Mouse (Mus musculus): ENCODE data around the gene Aspa. TPM values are rescaled to one million over a fixed set of nuclear protein-coding genes. Genes with fewer than 3 reads are reported as not detected.

The Aspa gene
- polyA plus RNA-seq, 1 experiment from 2014 or later, result 0.28 TPM

DNA sequence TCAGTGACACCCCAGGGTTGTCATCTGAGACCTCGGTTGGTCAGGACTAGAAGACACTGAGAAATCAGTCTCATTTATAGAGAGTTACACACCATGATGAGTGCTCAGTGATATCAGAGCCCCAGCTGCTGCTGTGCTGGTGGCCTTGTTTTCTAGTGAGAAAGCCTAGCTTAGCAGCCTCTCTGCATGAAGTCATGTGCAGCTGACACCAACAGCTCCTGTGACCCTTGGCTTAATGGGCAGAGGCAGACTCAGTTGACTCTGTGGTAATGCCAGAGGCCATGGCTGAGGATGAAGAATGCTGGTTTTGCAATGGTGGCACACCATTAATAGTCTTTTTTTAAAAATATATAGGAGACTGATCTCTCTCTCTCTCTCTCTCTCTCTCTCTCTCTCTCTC lies 39.8 kb downstream of the Aspa start:
- H3K4me2 ChIP-seq (replicated peaks), result no peak overlapping the region
- 86% methylated on average over 1 of the region's 1 CpGs for WGBS
- H3K4me1 ChIP-seq, result no peaks in the 10 kb centered on the region
- H3K9me3 ChIP-seq, result no peaks in the 10 kb centered on the region
- H3K4me3 ChIP-seq, result no peak overlapping the region
- no peaks in the 10 kb centered on the region for H3K36me3 ChIP-seq
- H3K27me3 ChIP-seq, result no peaks in the 10 kb centered on the region
- H3K27ac ChIP-seq (replicated peaks), result no peak overlapping the region
- no peak overlapping the region for H3K9ac ChIP-seq (replicated peaks)
- ATAC-seq (ENCODE audit: low FRiP score, low read depth), result no peak

DNA sequence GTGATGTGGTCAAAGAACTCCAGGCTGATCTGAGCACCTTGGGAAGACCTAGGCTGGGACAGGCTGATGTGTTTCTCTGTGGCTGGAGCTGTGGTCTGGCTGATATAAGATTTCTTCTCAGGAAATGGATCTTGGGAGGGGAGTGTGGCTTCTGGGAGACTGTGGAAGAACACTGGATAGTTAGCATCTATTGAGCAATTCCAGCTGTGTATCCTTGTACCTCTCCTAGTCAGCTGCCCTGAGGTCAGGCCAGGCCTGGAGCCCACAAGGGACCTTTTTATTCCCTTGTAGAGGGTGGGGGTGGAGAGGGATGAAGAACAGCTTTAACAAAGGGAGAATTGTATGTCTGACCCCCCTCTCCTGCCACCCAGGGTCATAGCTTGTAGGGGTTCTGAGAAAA lies 45.0 kb downstream of the Aspa start:
- no peak for ATAC-seq (ENCODE audit: low FRiP score, low read depth)
- Histone ChIP-seq H3K4me2 (replicated peaks) (no peak overlapping the region), H3K27me3 (no peaks in the 10 kb centered on the region), H3K27ac (replicated peaks) (no peak overlapping the region), H3K4me1 (0 out of 2 replicates have a peak, but pooled peaks cover 4% of the 10 kb centered on the region), H3K9me3 (no peaks in the 10 kb centered on the region), H3K4me3 (no peak overlapping the region), H3K36me3 (no peaks in the 10 kb centered on the region), H3K9ac (replicated peaks) (no peak overlapping the region)

DNA sequence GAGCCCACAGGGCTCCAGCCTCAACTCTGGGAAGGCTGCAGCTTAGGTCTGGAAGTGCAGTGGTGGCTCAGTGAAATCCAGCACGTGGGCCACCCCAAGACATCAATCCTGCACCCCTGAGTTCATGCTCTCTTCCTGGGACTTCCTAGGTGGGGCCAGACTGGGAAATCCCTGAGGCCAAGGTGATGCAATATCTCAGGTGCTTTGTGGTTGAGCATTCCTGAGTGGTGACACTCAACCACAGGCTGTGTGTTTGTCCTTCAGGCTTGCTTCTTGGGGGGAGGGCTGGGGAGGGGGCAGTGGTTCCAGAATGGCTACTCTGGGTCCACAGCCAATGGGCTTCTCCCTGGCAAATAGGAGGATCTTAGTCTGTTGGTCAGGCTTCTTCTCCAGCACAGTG lies 45.5 kb downstream of the Aspa start:
- Histone ChIP-seq H3K36me3 (no peaks in the 10 kb centered on the region), H3K9ac (replicated peaks) (no peak overlapping the region), H3K27ac (replicated peaks) (no peak overlapping the region), H3K4me3 (no peak overlapping the region), H3K27me3 (no peaks in the 10 kb centered on the region), H3K9me3 (no peaks in the 10 kb centered on the region), H3K4me2 (replicated peaks) (no peak overlapping the region), H3K4me1 (0 out of 2 replicates have a peak, but pooled peaks cover 4% of the 10 kb centered on the region)
- no peak for ATAC-seq (ENCODE audit: low FRiP score, low read depth)
- 53% methylated on average over 1 of the region's 1 CpGs for WGBS

DNA sequence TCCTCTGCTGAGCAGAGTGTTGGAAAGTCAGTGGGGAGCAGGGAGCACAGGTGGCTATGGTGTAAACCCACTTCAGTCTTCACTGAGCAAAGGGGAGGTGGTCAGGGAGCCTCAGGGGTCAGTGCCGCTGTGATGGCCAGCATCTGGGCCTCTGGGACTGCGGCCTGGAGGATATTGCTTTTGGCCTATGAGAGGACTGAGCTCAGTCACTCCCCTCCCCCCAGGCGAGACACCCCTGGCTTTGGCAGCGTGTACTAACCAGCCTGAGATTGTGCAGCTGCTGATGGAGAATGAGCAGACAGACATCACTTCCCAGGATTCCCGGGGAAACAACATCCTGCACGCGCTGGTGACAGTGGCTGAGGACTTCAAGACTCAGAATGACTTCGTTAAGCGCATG lies 46.0 kb downstream of the Aspa start:
- Histone ChIP-seq H3K27ac (replicated peaks) (no peak overlapping the region), H3K4me1 (0 out of 2 replicates have a peak, but pooled peaks cover 4% of the 10 kb centered on the region), H3K36me3 (no peaks in the 10 kb centered on the region), H3K4me2 (replicated peaks) (no peak overlapping the region), H3K4me3 (no peak overlapping the region), H3K9me3 (no peaks in the 10 kb centered on the region), H3K27me3 (no peaks in the 10 kb centered on the region), H3K9ac (replicated peaks) (no peak overlapping the region)
- 78% methylated on average over 9 of the region's 9 CpGs for WGBS
- no peak for ATAC-seq (ENCODE audit: low FRiP score, low read depth)

DNA sequence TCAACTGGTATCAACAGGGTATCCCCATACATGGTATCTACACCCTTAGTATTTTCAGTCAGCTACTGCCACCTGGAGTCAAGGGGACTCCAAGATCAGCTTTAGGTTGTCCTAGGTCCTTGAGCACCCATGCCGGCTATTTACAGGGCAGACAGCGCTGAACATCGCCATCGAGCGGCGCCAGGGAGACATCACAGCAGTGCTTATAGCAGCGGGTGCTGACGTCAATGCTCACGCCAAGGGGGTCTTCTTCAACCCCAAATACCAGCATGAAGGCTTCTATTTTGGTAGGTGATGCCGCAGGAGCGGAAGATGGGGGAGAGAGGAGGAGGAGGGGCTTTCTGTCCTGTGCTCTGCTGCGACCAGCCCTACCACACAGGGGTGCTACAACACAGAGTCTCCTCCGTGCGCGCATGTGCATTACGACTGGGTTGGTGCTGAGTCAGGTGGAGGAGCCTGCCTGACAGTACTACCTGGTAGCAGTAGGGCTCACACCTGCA lies 47.8 kb downstream of the Aspa start:
- ATAC-seq (ENCODE audit: low FRiP score, low read depth), result peak; percentile 75
- Histone ChIP-seq H3K9me3 (no peaks in the 10 kb centered on the region), H3K36me3 (no peaks in the 10 kb centered on the region), H3K4me3 (peak overlapping the region; percentile 35), H3K27ac (replicated peaks) (no peak overlapping the region), H3K27me3 (no peaks in the 10 kb centered on the region), H3K4me2 (replicated peaks) (peak overlapping the region; percentile 51), H3K9ac (replicated peaks) (no peak overlapping the region; the same call in 1 of the 2 replicates), H3K4me1 (0 out of 2 replicates have a peak, but pooled peaks cover 4% of the 10 kb centered on the region)
- 4% methylated on average over 16 of the region's 16 CpGs for WGBS

DNA sequence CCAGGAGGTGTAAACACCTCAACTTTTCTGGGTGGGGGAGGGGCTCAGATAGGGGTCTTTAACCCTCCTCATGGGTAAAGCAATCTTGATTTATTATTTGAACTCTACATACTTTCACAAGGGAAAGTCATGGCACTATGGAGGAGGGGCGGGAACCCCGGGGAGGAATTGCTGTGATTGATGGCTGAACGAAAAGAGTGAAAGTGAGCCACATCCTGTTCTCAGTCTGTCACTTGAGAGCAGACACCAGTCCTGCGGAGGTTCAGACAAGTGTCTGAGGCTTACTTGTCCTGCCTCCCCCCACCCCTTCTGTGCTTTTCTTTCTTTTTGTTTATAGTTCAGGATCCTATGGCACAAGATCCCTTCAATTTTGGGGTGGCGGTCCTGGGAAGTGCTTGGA lies 48.7 kb downstream of the Aspa start:
- no peaks in the 10 kb centered on the region for H3K36me3 ChIP-seq
- no peak overlapping the region for H3K27ac ChIP-seq (replicated peaks)
- no peaks in the 10 kb centered on the region for H3K9me3 ChIP-seq
- no peak overlapping the region for H3K4me2 ChIP-seq (replicated peaks)
- 0 out of 2 replicates have a peak, but pooled peaks cover 4% of the 10 kb centered on the region for H3K4me1 ChIP-seq
- no peak overlapping the region for H3K4me3 ChIP-seq
- 83% methylated on average over 5 of the region's 5 CpGs for WGBS
- ATAC-seq (ENCODE audit: low FRiP score, low read depth), result no peak
- no peaks in the 10 kb centered on the region for H3K27me3 ChIP-seq
- no peak overlapping the region for H3K9ac ChIP-seq (replicated peaks)

DNA sequence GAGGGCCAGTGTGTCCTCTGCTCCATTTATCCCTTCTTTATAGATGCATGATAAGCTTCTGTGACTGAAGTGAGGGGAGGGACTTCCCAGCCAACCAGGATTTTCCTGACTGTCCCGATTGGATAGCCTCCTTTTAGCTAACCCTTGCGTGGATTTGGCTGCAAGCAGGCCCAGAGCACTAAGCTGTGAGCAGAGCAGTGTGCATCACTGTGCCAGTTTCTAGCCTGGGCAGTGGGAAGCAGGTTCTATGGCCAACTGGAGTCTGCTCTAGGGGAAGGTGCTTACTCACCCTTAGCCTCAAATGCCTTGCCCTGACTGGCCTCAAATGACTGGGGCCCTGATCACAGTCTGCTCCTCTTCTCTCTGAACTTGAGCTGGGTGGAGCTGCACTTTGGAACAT lies 54.6 kb downstream of the Aspa start:
- H3K4me2 ChIP-seq (replicated peaks), result no peak overlapping the region
- no peak overlapping the region for H3K9ac ChIP-seq (replicated peaks)
- H3K27ac ChIP-seq (replicated peaks), result no peak overlapping the region
- H3K9me3 ChIP-seq, result no peaks in the 10 kb centered on the region
- H3K27me3 ChIP-seq, result no peaks in the 10 kb centered on the region
- no peaks in the 10 kb centered on the region for H3K4me1 ChIP-seq
- 21% methylated on average over 2 of the region's 2 CpGs for WGBS
- H3K4me3 ChIP-seq, result no peak overlapping the region
- ATAC-seq (ENCODE audit: low FRiP score, low read depth), result no peak
- no peaks in the 10 kb centered on the region for H3K36me3 ChIP-seq

DNA sequence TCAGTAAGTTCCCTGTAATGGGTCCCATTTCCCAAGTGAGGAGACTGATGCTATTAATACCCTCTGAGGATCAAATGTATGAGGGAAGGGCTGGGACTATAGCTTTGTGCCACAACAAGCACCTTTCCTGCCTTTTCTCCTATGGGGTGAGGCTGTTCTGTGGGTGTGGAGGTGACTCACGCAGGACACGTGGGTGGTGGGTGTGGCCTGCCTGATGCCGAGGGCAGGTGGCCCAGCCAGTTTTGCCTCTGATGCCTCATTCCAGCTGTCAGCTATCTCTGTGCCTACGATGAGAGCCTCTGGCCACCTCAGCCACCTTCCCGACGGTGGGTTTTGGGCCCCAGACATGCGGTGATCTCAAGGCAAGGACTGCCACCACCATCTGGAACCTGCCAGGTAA lies 62.1 kb downstream of the Aspa start, which contains the start of gene Trpv3:
Gene Trpv3 (plus strand): TSS at position 122 of the 400 bp plus-strand sequence.
- no peaks in the 10 kb centered on the region for H3K27me3 ChIP-seq
- no peak within 1 kb of the TSS for H3K27ac ChIP-seq (replicated peaks)
- no peak within 1 kb of the TSS for H3K4me3 ChIP-seq
- no peaks in the 10 kb centered on the region for H3K4me1 ChIP-seq
- no peak within 1 kb of the TSS for H3K4me2 ChIP-seq (replicated peaks)
- ATAC-seq (ENCODE audit: low FRiP score, low read depth), result no peak
- 95% methylated on average over 7 of the region's 7 CpGs for WGBS
- no peaks in the 10 kb centered on the region for H3K9me3 ChIP-seq
- no peaks in the 10 kb centered on the region for H3K36me3 ChIP-seq
- no peak within 1 kb of the TSS for H3K9ac ChIP-seq (replicated peaks)

DNA sequence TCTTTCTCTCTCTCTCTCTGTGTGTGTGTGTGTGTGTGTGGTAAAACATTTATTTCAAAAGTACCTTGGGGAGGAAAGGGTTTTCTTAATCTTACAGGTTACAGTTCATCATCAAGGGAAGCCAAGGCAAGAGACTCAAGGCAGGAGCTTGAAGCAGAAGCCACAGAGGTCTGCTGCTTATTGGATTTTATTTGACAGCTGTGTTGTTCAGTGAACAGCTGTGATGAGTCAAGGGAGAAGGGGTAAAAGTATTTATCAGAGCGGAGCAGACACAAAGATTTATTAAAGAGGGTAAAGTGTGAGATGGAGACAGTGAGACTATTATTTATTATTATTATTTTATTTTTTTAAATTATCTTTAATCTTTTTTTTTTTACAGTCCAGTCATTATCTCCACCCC lies 68.0 kb downstream of the Aspa start:
- 92% methylated on average over 1 of the region's 1 CpGs for WGBS
- H3K27me3 ChIP-seq, result no peaks in the 10 kb centered on the region
- no peaks in the 10 kb centered on the region for H3K9me3 ChIP-seq
- H3K4me3 ChIP-seq, result no peak overlapping the region
- H3K4me1 ChIP-seq, result no peaks in the 10 kb centered on the region
- H3K27ac ChIP-seq (replicated peaks), result no peak overlapping the region
- no peaks in the 10 kb centered on the region for H3K36me3 ChIP-seq
- ATAC-seq (ENCODE audit: low FRiP score, low read depth), result no peak
- no peak overlapping the region for H3K4me2 ChIP-seq (replicated peaks)
- H3K9ac ChIP-seq (replicated peaks), result no peak overlapping the region

DNA sequence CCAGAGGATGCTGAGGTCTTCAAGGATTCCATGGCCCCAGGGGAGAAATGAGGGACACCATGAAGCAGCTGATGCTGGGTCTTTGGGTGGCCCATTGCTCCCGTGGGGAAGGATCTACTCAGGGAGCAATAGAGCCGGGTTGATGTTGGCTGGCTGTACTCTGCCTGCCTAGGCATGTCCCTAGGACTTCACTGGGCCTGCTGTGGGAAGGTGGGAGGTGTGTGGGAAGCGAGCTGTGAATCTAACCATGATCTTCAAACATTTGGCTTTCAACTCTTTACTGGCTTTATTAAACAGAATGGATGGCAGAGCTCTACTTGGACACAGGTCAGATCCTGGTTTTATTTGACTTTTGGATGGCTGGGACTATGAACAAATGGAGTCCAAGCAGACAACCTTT lies 68.9 kb downstream of the Aspa start:
- no peak overlapping the region for H3K4me3 ChIP-seq
- no peak overlapping the region for H3K9ac ChIP-seq (replicated peaks)
- H3K27ac ChIP-seq (replicated peaks), result no peak overlapping the region
- WGBS, result 80% methylated on average over 3 of the region's 3 CpGs
- no peaks in the 10 kb centered on the region for H3K36me3 ChIP-seq
- no peaks in the 10 kb centered on the region for H3K9me3 ChIP-seq
- H3K4me1 ChIP-seq, result no peaks in the 10 kb centered on the region
- H3K27me3 ChIP-seq, result no peaks in the 10 kb centered on the region
- no peak overlapping the region for H3K4me2 ChIP-seq (replicated peaks)
- no peak for ATAC-seq (ENCODE audit: low FRiP score, low read depth)

DNA sequence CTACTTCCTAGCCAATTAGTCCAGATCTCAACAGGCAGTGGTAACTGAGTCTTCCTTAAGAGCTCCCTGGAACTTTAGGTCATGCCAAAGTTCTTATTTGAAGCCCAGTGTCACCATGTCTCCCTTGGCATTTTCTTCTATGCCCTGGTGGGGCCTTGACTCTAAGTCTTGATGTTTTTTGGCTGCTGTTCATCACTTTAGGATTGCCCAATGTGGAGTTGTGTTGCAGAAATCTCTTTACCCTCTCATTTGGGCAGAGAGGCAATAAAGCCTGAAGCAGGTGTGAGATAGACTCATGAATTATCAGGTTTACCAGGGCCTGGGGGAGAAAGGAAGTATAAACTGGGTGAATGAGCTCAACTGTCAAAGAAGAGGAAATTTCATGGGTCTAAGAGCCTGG lies 70.7 kb downstream of the Aspa start:
- no peak overlapping the region for H3K4me2 ChIP-seq (replicated peaks)

DNA sequence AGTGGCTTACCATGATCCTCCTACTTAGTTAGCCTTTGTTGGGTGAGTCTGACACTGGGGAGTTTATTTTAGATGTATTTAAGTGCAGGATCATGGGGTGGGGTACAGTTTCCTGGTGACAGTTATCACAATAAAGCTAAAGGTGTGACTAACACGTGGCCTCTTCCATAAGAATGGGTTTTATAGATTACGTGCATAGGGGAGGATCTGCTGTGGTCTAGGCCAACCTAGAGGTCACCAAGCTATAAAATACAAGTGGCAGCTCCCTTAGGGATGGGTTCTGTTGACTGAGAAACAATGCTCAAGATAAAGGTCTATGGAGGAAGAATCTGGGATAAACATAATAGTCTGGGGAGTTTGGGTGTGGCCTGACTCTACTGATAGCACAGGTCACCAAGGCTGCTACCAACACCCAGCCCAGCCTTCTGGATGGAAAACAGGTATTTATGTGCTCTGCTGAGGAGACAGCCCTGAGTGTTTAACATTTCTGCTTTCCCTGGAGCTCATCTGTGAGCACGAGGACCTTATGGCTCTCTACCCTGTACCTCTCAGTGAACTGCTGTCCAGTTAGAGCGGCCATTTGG lies 71.9 kb downstream of the Aspa start:
- ATAC-seq (ENCODE audit: low FRiP score, low read depth), result no peak
- no peak overlapping the region for H3K4me3 ChIP-seq
- WGBS, result 78% methylated on average over 4 of the region's 4 CpGs

More for the DNA sequence above, 70.7 kb downstream of the Aspa start:
- no peaks in the 10 kb centered on the region for H3K4me1 ChIP-seq
- H3K9me3 ChIP-seq, result no peaks in the 10 kb centered on the region
- no peak overlapping the region for H3K27ac ChIP-seq (replicated peaks)
- no peaks in the 10 kb centered on the region for H3K36me3 ChIP-seq
- H3K4me3 ChIP-seq, result no peak overlapping the region
- no peak overlapping the region for H3K9ac ChIP-seq (replicated peaks)
- ATAC-seq (ENCODE audit: low FRiP score, low read depth), result no peak
- H3K27me3 ChIP-seq, result no peaks in the 10 kb centered on the region

More for the DNA sequence above, 71.9 kb downstream of the Aspa start:
- H3K36me3 ChIP-seq, result no peaks in the 10 kb centered on the region
- no peak overlapping the region for H3K4me2 ChIP-seq (replicated peaks)
- H3K27me3 ChIP-seq, result no peaks in the 10 kb centered on the region
- no peaks in the 10 kb centered on the region for H3K9me3 ChIP-seq
- no peak overlapping the region for H3K9ac ChIP-seq (replicated peaks)
- H3K4me1 ChIP-seq, result no peaks in the 10 kb centered on the region
- no peak overlapping the region for H3K27ac ChIP-seq (replicated peaks)

Data from midbrain, embryonic 12.5 days (tissue).